Comparison of ENCODE assay signal across 9 mouse cellular contexts in genomic region chr8:91381543-91382106, GRCm38 (mm10).
DNase-seq lines count a peak whose midpoint lies in the region; ATAC-seq lines count a peak whose summit lies in the region.
"Had no signal": no experiment of that assay in that cellular context is flagged by ENCODE, and none has a peak within 500 bp of the region (broad histone marks: within the 10 kb centered on the region; RNA-seq: fewer than 3 reads in every experiment).

No protein-coding gene starts in this region.

- H3K9me3 ChIP-seq in embryonic facial prominence, embryonic 13.5 days: no peaks in the 10 kb centered on the region
- H3K9me3 ChIP-seq in midbrain, embryonic 16.5 days (replicated peaks; ENCODE audit: control insufficient read depth, low read length, poor library complexity, severe bottlenecking): no peaks in the 10 kb centered on the region

- no peak overlapping the region for H3K4me3 ChIP-seq in embryonic facial prominence, embryonic 13.5 days
- no peak overlapping the region for H3K4me3 ChIP-seq in midbrain, embryonic 16.5 days (ENCODE audit: low read depth, low read length)
- H3K4me3 ChIP-seq: megakaryocyte, embryonic 14.5 days had no signal

- 0 out of 2 replicates have a peak overlapping the region, but pooled peaks have one; percentile 28 for H3K27ac ChIP-seq in embryonic facial prominence, embryonic 13.5 days
- no peak overlapping the region for H3K27ac ChIP-seq in midbrain, embryonic 16.5 days (ENCODE audit: low read length)

- peaks cover 63% of the 10 kb centered on the region for H3K4me1 ChIP-seq in embryonic facial prominence, embryonic 13.5 days
- H3K4me1 ChIP-seq in midbrain, embryonic 16.5 days (ENCODE audit: control insufficient read depth, insufficient read depth, low read length): peaks cover 14% of the 10 kb centered on the region

- 20% methylated on average over 7 of the region's 7 CpGs for WGBS in embryonic facial prominence, embryonic 13.5 days
- WGBS in midbrain, embryonic 16.5 days: 17% methylated on average over 7 of the region's 7 CpGs

- peak overlapping the region; percentile 27; the same call in 1 of the 2 replicates for H3K9ac ChIP-seq in embryonic facial prominence, embryonic 13.5 days
- peak overlapping the region; percentile 26; the same call in 1 of the 2 replicates for H3K9ac ChIP-seq in midbrain, embryonic 16.5 days (ENCODE audit: low read depth, low read length)

- no peaks in the 10 kb centered on the region for H3K27me3 ChIP-seq in embryonic facial prominence, embryonic 13.5 days
- no peaks in the 10 kb centered on the region for H3K27me3 ChIP-seq in midbrain, embryonic 16.5 days (ENCODE audit: control insufficient read depth, insufficient read depth, low read depth, low read length)
- H3K27me3 ChIP-seq: megakaryocyte, embryonic 14.5 days had no signal

- no peak for ATAC-seq in embryonic facial prominence, embryonic 13.5 days (ENCODE audit: insufficient number of reproducible peaks, insufficient read depth, low FRiP score, low TSS enrichment, low read depth)
- no peak for ATAC-seq in midbrain, embryonic 16.5 days

- peak; percentile 60 for DNase-seq in ovary, adult 18-20 months (ENCODE audit: low spot score)
- DNase-seq in ovary, postnatal 10 days (ENCODE audit: low spot score): no peak
- DNase-seq in kidney, postnatal 14 days: peak; percentile 66
- no peak for DNase-seq in thymus, postnatal 36 days
- no peak for DNase-seq in left cerebral cortex, adult 18-20 months (ENCODE audit: low spot score in 2 of 2)
- DNase-seq in natural killer cell, adult 2 months (ENCODE audit: low spot score in 2 of 2): no peak

- no peaks in the 10 kb centered on the region for H3K36me3 ChIP-seq in embryonic facial prominence, embryonic 13.5 days
- H3K36me3 ChIP-seq in midbrain, embryonic 16.5 days (ENCODE audit: control insufficient read depth, insufficient read depth, low read length): no peaks in the 10 kb centered on the region

- peak overlapping the region; percentile 16; the same call in 1 of the 2 replicates for H3K4me2 ChIP-seq in embryonic facial prominence, embryonic 13.5 days
- H3K4me2 ChIP-seq in midbrain, embryonic 16.5 days (ENCODE audit: low read length): peak overlapping the region; percentile 23; the same call in 1 of the 2 replicates

Comparison
In these comparisons a context has a peak if more than half of its experiments do, and no peak if none do; other contexts are left out.
1. DNase-seq: peak in ovary, adult 18-20 months (single experiment) and kidney, postnatal 14 days (single experiment); none in ovary, postnatal 10 days (single experiment), thymus, postnatal 36 days (0 of 2), left cerebral cortex, adult 18-20 months (0 of 2) and natural killer cell, adult 2 months (0 of 2).